In the genomic region with DNA sequence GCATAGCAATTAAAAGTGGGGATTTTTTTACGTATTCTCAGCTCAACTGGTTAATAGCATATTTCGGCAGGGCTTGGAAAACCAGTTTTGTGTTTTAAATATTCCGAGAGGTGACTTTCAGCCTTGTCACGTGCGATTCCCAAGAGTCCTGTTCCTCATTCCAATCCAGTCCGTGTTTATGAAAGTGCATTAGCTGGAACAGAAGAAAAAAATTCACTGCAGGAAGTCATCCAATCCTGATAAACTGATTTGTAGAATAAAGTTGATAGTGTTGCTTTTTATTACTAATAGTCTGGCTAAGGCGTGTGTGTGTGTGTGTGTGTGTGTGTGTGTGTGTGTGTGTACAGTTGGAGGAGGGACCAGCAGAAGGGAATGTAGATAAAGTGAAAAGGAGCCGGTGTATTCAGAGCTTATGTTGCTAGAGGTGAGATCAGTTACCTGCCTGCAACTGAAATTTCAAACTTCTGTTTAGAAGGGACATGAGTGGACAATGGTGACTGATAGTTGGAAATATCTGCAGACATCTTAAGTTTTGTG, we compare ENCODE assay signal across 9 mouse cellular contexts. TPM values are rescaled to one million over a fixed set of nuclear protein-coding genes. Genes with fewer than 3 reads are reported as not detected.
DNase-seq lines count a peak whose midpoint lies in the region; ATAC-seq and TF ChIP-seq lines count a peak whose summit lies in the region.
"Had no signal": no experiment of that assay in that cellular context is flagged by ENCODE, and none has a peak within 500 bp of the region (broad histone marks: within the 10 kb centered on the region; RNA-seq: fewer than 3 reads in every experiment).

A gene (plus strand): TSS at position 392 of the 537 bp plus-strand sequence.

- 80% methylated on average over 8 of the region's 8 CpGs for WGBS in cerebellum, adult 2 months
- 54% methylated on average over 8 of the region's 8 CpGs for WGBS in heart, postnatal 0 days
- WGBS in forebrain, embryonic 15.5 days, result 79% methylated on average over 8 of the region's 8 CpGs
- 86% methylated on average over 8 of the region's 8 CpGs for WGBS in midbrain, embryonic 13.5 days

- H3K4me2 ChIP-seq in heart, postnatal 0 days (ENCODE audit: low read depth, low read length), result no peak within 1 kb of the TSS
- no peak within 1 kb of the TSS for H3K4me2 ChIP-seq in forebrain, embryonic 15.5 days (replicated peaks)
- no peak within 1 kb of the TSS for H3K4me2 ChIP-seq in midbrain, embryonic 13.5 days (replicated peaks)

- no peak within 1 kb of the TSS for H3K4me3 ChIP-seq in cerebellum, adult 2 months (replicated peaks; ENCODE audit: insufficient read depth, low read depth, low read length)
- H3K4me3 ChIP-seq in heart, postnatal 0 days (ENCODE audit: low read depth, low read length), result no peak within 1 kb of the TSS
- no peak within 1 kb of the TSS for H3K4me3 ChIP-seq in forebrain, embryonic 15.5 days
- no peak within 1 kb of the TSS for H3K4me3 ChIP-seq in midbrain, embryonic 13.5 days (replicated peaks)
- H3K4me3 ChIP-seq: megakaryocyte, embryonic 14.5 days had no signal

- DNase-seq in cerebellum, adult 2 months, result no peak
- DNase-seq in cerebellum, postnatal 14 days, result no peak
- DNase-seq in adrenal gland, adult 8-10 months, result no peak
- DNase-seq in heart, postnatal 0 days (ENCODE audit: low spot score), result no peak
- DNase-seq in layer of hippocampus, postnatal 25 days (ENCODE audit: extremely low spot score in 1 of 2, low spot score in 1 of 2), result no peak
- DNase-seq in cerebellum, adult 9-11 months, result no peak

- no peak for TF ChIP-seq CTCF in cerebellum, adult 2 months (IDR thresholded peaks at IDR 0.05; ENCODE audit: borderline replicate concordance, insufficient read depth, low read depth, low read length)
- no peak for TF ChIP-seq CTCF in heart, postnatal 0 days (IDR thresholded peaks at IDR 0.05; ENCODE audit: low read depth)

- H3K36me3 ChIP-seq in heart, postnatal 0 days (replicated peaks; ENCODE audit: control insufficient read depth, insufficient read depth, low read length), result no peaks in the 10 kb centered on the region
- H3K36me3 ChIP-seq in forebrain, embryonic 15.5 days, result no peaks in the 10 kb centered on the region
- no peaks in the 10 kb centered on the region for H3K36me3 ChIP-seq in midbrain, embryonic 13.5 days

- H3K9ac ChIP-seq in heart, postnatal 0 days (replicated peaks; ENCODE audit: low read depth, low read length), result no peak within 1 kb of the TSS
- H3K9ac ChIP-seq in forebrain, embryonic 15.5 days (replicated peaks), result no peak within 1 kb of the TSS
- H3K9ac ChIP-seq in midbrain, embryonic 13.5 days (replicated peaks), result no peak within 1 kb of the TSS

- H3K27ac ChIP-seq in cerebellum, adult 2 months (ENCODE audit: insufficient read depth, low read length), result no peak within 1 kb of the TSS
- no peak within 1 kb of the TSS for H3K27ac ChIP-seq in heart, postnatal 0 days (ENCODE audit: low read depth)
- H3K27ac ChIP-seq in forebrain, embryonic 15.5 days (replicated peaks), result no peak within 1 kb of the TSS
- H3K27ac ChIP-seq in midbrain, embryonic 13.5 days, result no peak within 1 kb of the TSS

- TF ChIP-seq EP300 in heart, postnatal 0 days (IDR thresholded peaks at IDR 0.05; ENCODE audit: low read depth), result no peak

- no peaks in the 10 kb centered on the region for H3K4me1 ChIP-seq in cerebellum, adult 2 months (ENCODE audit: control insufficient read depth, insufficient read depth, low read length)
- H3K4me1 ChIP-seq in heart, postnatal 0 days (ENCODE audit: control insufficient read depth, insufficient read depth), result no peaks in the 10 kb centered on the region
- H3K4me1 ChIP-seq in forebrain, embryonic 15.5 days, result no peaks in the 10 kb centered on the region
- H3K4me1 ChIP-seq in midbrain, embryonic 13.5 days (replicated peaks), result no peaks in the 10 kb centered on the region
- H3K4me1 ChIP-seq: megakaryocyte, embryonic 14.5 days had no signal

- TF ChIP-seq POLR2A in cerebellum, adult 2 months (IDR thresholded peaks at IDR 0.05; ENCODE audit: borderline replicate concordance, insufficient read depth, low read length), result no peak

- no peak for ATAC-seq in heart, postnatal 0 days (ENCODE audit: insufficient read depth, low read depth)
- ATAC-seq in forebrain, embryonic 15.5 days (replicated peaks), result no peak
- ATAC-seq in midbrain, embryonic 13.5 days, result no peak

- H3K27me3 ChIP-seq in cerebellum, adult 2 months (ENCODE audit: control insufficient read depth, insufficient read depth, low read length), result no peaks in the 10 kb centered on the region
- no peaks in the 10 kb centered on the region for H3K27me3 ChIP-seq in heart, postnatal 0 days (ENCODE audit: control insufficient read depth, insufficient read depth, low read length)
- H3K27me3 ChIP-seq in forebrain, embryonic 15.5 days, result no peaks in the 10 kb centered on the region
- H3K27me3 ChIP-seq in midbrain, embryonic 13.5 days, result peaks cover 2% of the 10 kb centered on the region; the same call in 1 of the 2 replicates
- H3K27me3 ChIP-seq: megakaryocyte, embryonic 14.5 days had no signal

- no peaks in the 10 kb centered on the region for H3K9me3 ChIP-seq in heart, postnatal 0 days (replicated peaks; ENCODE audit: control insufficient read depth, low read length)
- H3K9me3 ChIP-seq in forebrain, embryonic 15.5 days, result no peaks in the 10 kb centered on the region
- H3K9me3 ChIP-seq in midbrain, embryonic 13.5 days, result no peaks in the 10 kb centered on the region
- H3K9me3 ChIP-seq: megakaryocyte, embryonic 14.5 days had no signal

RNA-seq across cellular contexts. Expression of the gene that starts here (rescaled TPM):
- polyA plus RNA-seq in cerebellum, adult 2 months (2012; rRNA removed), result 15.7 and 16.7 TPM in 2 replicates
- total RNA-seq in adrenal gland, adult 8-10 months (2022), result 10 to 100 TPM; 45.2 to 50.9 (median 47.4) TPM
- 48.5 and 58.2 TPM in 2 replicates for total RNA-seq in heart, postnatal 0 days (2014; rRNA removed; ENCODE audit: low replicate concordance)
- polyA plus RNA-seq in heart, postnatal 0 days (2015; fragmentation: Nextera tagmentation; extraction: Ambion mirVana), result 53.9 and 56.7 TPM in 2 replicates
- 10 to 100 TPM; 26.7 to 32.3 TPM for total RNA-seq in layer of hippocampus, postnatal 25 days (2021)
- polyA plus RNA-seq in forebrain, embryonic 15.5 days (2015; fragmentation: Nextera tagmentation; extraction: Ambion mirVana), result 2.8 and 3.1 TPM in 2 replicates
- polyA plus RNA-seq in midbrain, embryonic 13.5 days (2015; fragmentation: Nextera tagmentation; extraction: Ambion mirVana), result 1.9 TPM in 2 replicates
